Mouse (Mus musculus) thymus, adult 2 months (tissue): ENCODE measurements around the gene Vgll4.

Experiments used
- CTCF ChIP-seq: fragments of 200-500 bp; IDR thresholded peaks from 2 replicates; pipeline ENCODE4 v1.5.1; 2012; ENCODE audit warnings: mild to moderate bottlenecking, control low read depth, low read length, moderate library complexity, borderline replicate concordance; ENCODE audit not compliant: control insufficient read depth, poor library complexity, insufficient read depth; ENCODE audit errors: extremely low read depth
- POLR2A ChIP-seq: fragments of 200-500 bp; IDR thresholded peaks from 2 replicates; pipeline ENCODE4 v1.6.1; 2012; ENCODE audit warnings: mild to moderate bottlenecking, low read length, control low read depth, moderate library complexity; ENCODE audit not compliant: control insufficient read depth, poor library complexity, insufficient read depth; ENCODE audit errors: extremely low read depth

DNA sequence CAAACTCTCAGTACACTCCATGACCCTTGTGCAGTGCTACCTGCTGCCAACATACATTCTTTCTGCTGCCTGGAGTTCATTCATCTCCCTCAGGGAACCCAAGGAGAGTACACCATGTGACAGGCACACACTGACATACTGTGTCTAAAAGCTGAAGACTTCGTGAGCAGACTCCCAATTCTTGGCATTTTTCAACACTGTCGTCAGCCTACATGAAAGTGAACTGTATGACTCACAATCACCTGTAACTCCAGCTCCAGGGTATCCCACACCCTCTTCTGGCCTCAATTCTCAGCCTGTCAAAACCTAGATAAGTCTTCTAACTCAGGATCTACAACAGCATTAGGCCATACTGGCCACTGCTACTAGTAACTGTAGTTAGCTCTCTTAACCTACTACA lies 5.6 kb downstream of the Vgll4 start:
- TF ChIP-seq CTCF (no peak), POLR2A (no peak)
